Mouse (Mus musculus) lung, embryonic 16.5 days (tissue): ENCODE data around the gene Ckap2. TPM values are rescaled to one million over a fixed set of nuclear protein-coding genes. Genes with fewer than 3 reads are reported as not detected.

ENCODE experiments used
- ATAC-seq: fragments of 200-750 bp; cut with Nextera tagmentation; 2 replicates; pipeline ENCODE4 v1.8.0; 2017; ENCODE audit warnings: low read depth, mild to moderate bottlenecking, moderate library complexity
- H3K27ac ChIP-seq: fragments of 300-500 bp; sonication (generic); 2 replicates; pipeline ENCODE4 v1.5.1; 2014; ENCODE audit warnings: mild to moderate bottlenecking, control low read depth, low read length
- H3K27me3 ChIP-seq: fragments of 300-500 bp; sonication (generic); 2 replicates; pipeline ENCODE4 v1.6.1; 2014; ENCODE audit warnings: low read depth, low read length, mixed read lengths; ENCODE audit not compliant: control insufficient read depth, insufficient read depth
- H3K36me3 ChIP-seq: fragments of 300-500 bp; sonication (generic); 2 replicates; pipeline ENCODE4 v1.6.1; 2014; ENCODE audit warnings: low read length; ENCODE audit not compliant: control insufficient read depth, insufficient read depth
- H3K4me1 ChIP-seq: fragments of 300-500 bp; sonication (generic); replicated peaks from 2 replicates; pipeline ENCODE4 v1.6.1; 2014; ENCODE audit warnings: low read length, mixed read lengths; ENCODE audit not compliant: control insufficient read depth, insufficient read depth
- H3K4me2 ChIP-seq: fragments of 300-500 bp; sonication (generic); 2 replicates; pipeline ENCODE4 v1.6.1; 2014; ENCODE audit warnings: low read depth, low read length, control low read depth
- H3K4me3 ChIP-seq: fragments of 300-500 bp; sonication (generic); 2 replicates; pipeline ENCODE4 v1.5.1; 2014; ENCODE audit warnings: mild to moderate bottlenecking, low read length, control low read depth
- H3K9ac ChIP-seq: fragments of 300-500 bp; sonication (generic); 2 replicates; pipeline ENCODE4 v1.6.1; 2014; ENCODE audit warnings: low read length, control low read depth
- H3K9me3 ChIP-seq: fragments of 300-500 bp; sonication (generic); 2 replicates; pipeline ENCODE4 v1.6.1; 2016; ENCODE audit warnings: low read length; ENCODE audit not compliant: control insufficient read depth
- WGBS: fragments of 180-500 bp; shearing (Covaris S2); extraction: QIAGEN DNeasy Blood & Tissue Kit; methylation state at CpG from one replicate; pipeline ENCODE4 v1.1.7; 2014; 5-methylcytosine and 5-hydroxymethylcytosine counted together
- polyA plus RNA-seq: library from polyadenylated mRNA; unstranded; fragments of >200 nt; fragmentation: Nextera tagmentation; extraction: Ambion mirVana; gene quantifications from 2 replicates; pipeline ENCODE4 v1.2.1, GENCODE M21; 2015

Gene Ckap2
- polyA plus RNA-seq, 1 experiment from 2014 or later: 55.5 TPM

- WGBS: 83% methylated on average over 6 of the region's 6 CpGs
- Histone ChIP-seq H3K9ac (no peak overlapping the region), H3K27me3 (no peaks in the 10 kb centered on the region), H3K4me3 (no peak overlapping the region), H3K4me1 (peaks cover 9% of the 10 kb centered on the region), H3K27ac (no peak overlapping the region), H3K36me3 (peaks cover 18% of the 10 kb centered on the region), H3K9me3 (no peaks in the 10 kb centered on the region), H3K4me2 (no peak overlapping the region)
- ATAC-seq: no peak
Measured at GRCm38 (mm10) chr8:22197914-22198313, 12.3 kb upstream of the Ckap2 start.

- Histone ChIP-seq H3K27ac (peak overlapping the region; percentile 99), H3K4me3 (peak overlapping the region; percentile 86), H3K27me3 (no peaks in the 10 kb centered on the region), H3K4me1 (peaks cover 9% of the 10 kb centered on the region), H3K9me3 (no peaks in the 10 kb centered on the region), H3K9ac (peak overlapping the region; percentile 97), H3K4me2 (peak overlapping the region; percentile 65), H3K36me3 (peaks cover 4% of the 10 kb centered on the region; the same call in 1 of the 2 replicates)
- WGBS: 5% methylated on average over 12 of the region's 12 CpGs
- ATAC-seq: peak; percentile 62
Measured at GRCm38 (mm10) chr8:22193432-22194010, 7.9 kb upstream of the Ckap2 start.

- peak within 1 kb of the TSS; percentile 99 for H3K27ac ChIP-seq
- peak; percentile 92 for ATAC-seq
- peak within 1 kb of the TSS; percentile 65 for H3K4me2 ChIP-seq
- H3K4me1 ChIP-seq: peaks cover 9% of the 10 kb centered on the region
- WGBS: under 1% methylated on average over 60 of the region's 73 CpGs
- H3K9ac ChIP-seq: peak within 1 kb of the TSS; percentile 97
- H3K27me3 ChIP-seq: no peaks in the 10 kb centered on the region
- H3K36me3 ChIP-seq: peaks cover 4% of the 10 kb centered on the region; the same call in 1 of the 2 replicates
- peak within 1 kb of the TSS; percentile 86 for H3K4me3 ChIP-seq
- H3K9me3 ChIP-seq: no peaks in the 10 kb centered on the region
Measured at GRCm38 (mm10) chr8:22192660-22193431, 7.2 kb upstream of the Ckap2 start, which contains the start of gene Vps36. Vps36 (plus strand) TSS chr8:22192809.

- H3K36me3 ChIP-seq: no peaks in the 10 kb centered on the region
- no peaks in the 10 kb centered on the region for H3K9me3 ChIP-seq
- 0% methylated on average over 3 of the region's 3 CpGs for WGBS
- peak overlapping the region; percentile 89 for H3K9ac ChIP-seq
- peak overlapping the region; percentile 86 for H3K27ac ChIP-seq
- H3K27me3 ChIP-seq: no peaks in the 10 kb centered on the region
- H3K4me2 ChIP-seq: peak overlapping the region; percentile 83
- H3K4me1 ChIP-seq: peaks cover 21% of the 10 kb centered on the region
- peak; percentile 43 for ATAC-seq
- peak overlapping the region; percentile 93 for H3K4me3 ChIP-seq
Measured at GRCm38 (mm10) chr8:22184884-22185283, 735 bp downstream of the Ckap2 start.

- H3K36me3 ChIP-seq: peaks cover 33% of the 10 kb centered on the region
- ATAC-seq: no peak
- WGBS: 97% methylated on average over 7 of the region's 7 CpGs
- H3K9ac ChIP-seq: no peak overlapping the region
- no peaks in the 10 kb centered on the region for H3K9me3 ChIP-seq
- H3K27me3 ChIP-seq: no peaks in the 10 kb centered on the region
- H3K4me3 ChIP-seq: no peak overlapping the region
- H3K4me2 ChIP-seq: no peak overlapping the region
- H3K4me1 ChIP-seq: peaks cover 7% of the 10 kb centered on the region; the same call in 1 of the 2 replicates
- H3K27ac ChIP-seq: no peak overlapping the region
Measured at GRCm38 (mm10) chr8:22175966-22176365, 9.7 kb downstream of the Ckap2 start.

GRCm38 (mm10) chr8:22169167-22169566 is 16.5 kb downstream of the Ckap2 start:
- no peak overlapping the region for H3K4me3 ChIP-seq
- H3K4me1 ChIP-seq: peaks cover 6% of the 10 kb centered on the region; the same call in 1 of the 2 replicates
- no peaks in the 10 kb centered on the region for H3K9me3 ChIP-seq
- 91% methylated on average over 5 of the region's 5 CpGs for WGBS
- no peak overlapping the region for H3K9ac ChIP-seq
- peaks cover 22% of the 10 kb centered on the region for H3K36me3 ChIP-seq
- no peak overlapping the region for H3K4me2 ChIP-seq
- no peak overlapping the region for H3K27ac ChIP-seq
- no peak for ATAC-seq
- H3K27me3 ChIP-seq: no peaks in the 10 kb centered on the region

- Histone ChIP-seq H3K9ac (peak within 1 kb of the TSS; percentile 70), H3K4me2 (peak within 1 kb of the TSS; percentile 59), H3K27ac (0 out of 2 replicates have a peak within 1 kb of the TSS, but pooled peaks have one; percentile 30), H3K36me3 (peaks cover 16% of the 10 kb centered on the region), H3K9me3 (no peaks in the 10 kb centered on the region), H3K4me1 (peaks cover 6% of the 10 kb centered on the region; the same call in 1 of the 2 replicates), H3K4me3 (peak within 1 kb of the TSS; percentile 65), H3K27me3 (no peaks in the 10 kb centered on the region)
- 0% methylated on average over 25 of the region's 43 CpGs for WGBS
- peak; percentile 99 for ATAC-seq
Measured at GRCm38 (mm10) chr8:22166080-22166603, 19.5 kb downstream of the Ckap2 start, which contains the start of gene Nek3. Nek3 (minus strand) TSS chr8:22166435.

- peak; percentile 16 for ATAC-seq
- H3K9ac ChIP-seq: peak overlapping the region; percentile 70
Measured at GRCm38 (mm10) chr8:22165251-22166079, 20.2 kb downstream of the Ckap2 start.

More at GRCm38 (mm10) chr8:22165251-22166079, 20.2 kb downstream of the Ckap2 start:
- 45% methylated on average over 10 of the region's 10 CpGs for WGBS
- H3K4me2 ChIP-seq: peak overlapping the region; percentile 59
- H3K36me3 ChIP-seq: peaks cover 16% of the 10 kb centered on the region
- no peaks in the 10 kb centered on the region for H3K27me3 ChIP-seq
- H3K4me1 ChIP-seq: peaks cover 6% of the 10 kb centered on the region; the same call in 1 of the 2 replicates
- H3K27ac ChIP-seq: 0 out of 2 replicates have a peak overlapping the region, but pooled peaks have one; percentile 30
- no peaks in the 10 kb centered on the region for H3K9me3 ChIP-seq
- peak overlapping the region; percentile 65 for H3K4me3 ChIP-seq
